Mouse (Mus musculus) thymus, adult 18-20 months (tissue): Measurements from ENCODE around the gene Itpk1.

ENCODE experiments used
- DNase-seq, 2 experiments: peaks; one replicate each; pipeline ENCODE4 v3.0.0; 2022; ENCODE audit warnings: mixed read lengths in 2 of 2

Gene Itpk1

GRCm38 (mm10) chr12:102586286-102586881, 118.3 kb downstream of the Itpk1 start:
- no peak for DNase-seq

- no peak for DNase-seq
These were observed 119.3 kb downstream of the Itpk1 start for GRCm38 (mm10) chr12:102585390-102585789.

GRCm38 (mm10) chr12:102582441-102582840, 122.3 kb downstream of the Itpk1 start:
- no peak for DNase-seq

- no peak for DNase-seq
These were observed 123.0 kb downstream of the Itpk1 start for GRCm38 (mm10) chr12:102581579-102582196.

- peak; percentile 27 to 36 for DNase-seq
These were observed 125.7 kb downstream of the Itpk1 start for GRCm38 (mm10) chr12:102579041-102579440.

GRCm38 (mm10) chr12:102576659-102577398, 127.9 kb downstream of the Itpk1 start:
- no peak for DNase-seq

- DNase-seq, result no peak
These were observed 129.0 kb downstream of the Itpk1 start for GRCm38 (mm10) chr12:102575541-102576329.

GRCm38 (mm10) chr12:102573036-102573435, 131.7 kb downstream of the Itpk1 start:
- DNase-seq, result no peak

- no peak for DNase-seq
These were observed 133.1 kb downstream of the Itpk1 start for GRCm38 (mm10) chr12:102571666-102572065.

- DNase-seq, result no peak
These were observed 134.0 kb downstream of the Itpk1 start for GRCm38 (mm10) chr12:102570734-102571133.

GRCm38 (mm10) chr12:102570111-102570510, 134.6 kb downstream of the Itpk1 start:
- DNase-seq, result no peak

- no peak for DNase-seq
These were observed 136.5 kb downstream of the Itpk1 start for GRCm38 (mm10) chr12:102568219-102568618.

- no peak for DNase-seq
These were observed 137.8 kb downstream of the Itpk1 start for GRCm38 (mm10) chr12:102566951-102567350.

- DNase-seq, result no peak
These were observed 139.6 kb downstream of the Itpk1 start for GRCm38 (mm10) chr12:102565086-102565485.

- no peak for DNase-seq
These were observed 147.4 kb downstream of the Itpk1 start for GRCm38 (mm10) chr12:102557372-102557771.

- no peak for DNase-seq
These were observed 148.9 kb downstream of the Itpk1 start for GRCm38 (mm10) chr12:102555850-102556249.

- no peak for DNase-seq
These were observed 149.8 kb downstream of the Itpk1 start, which contains the start of gene Chga for GRCm38 (mm10) chr12:102554721-102555516. Gene Chga (plus strand): TSS chr12:102554969.

- DNase-seq, result no peak
These were observed 150.9 kb downstream of the Itpk1 start for GRCm38 (mm10) chr12:102553705-102554275.

GRCm38 (mm10) chr12:102552001-102552400, 152.7 kb downstream of the Itpk1 start:
- no peak for DNase-seq

- DNase-seq, result no peak
These were observed 153.5 kb downstream of the Itpk1 start for GRCm38 (mm10) chr12:102551186-102551585.

- DNase-seq, result peak in 1 of 2 experiments; percentile 13
These were observed 154.2 kb downstream of the Itpk1 start for GRCm38 (mm10) chr12:102550529-102550928.

- no peak for DNase-seq
These were observed 159.6 kb downstream of the Itpk1 start for GRCm38 (mm10) chr12:102545122-102545521.
